Mouse (Mus musculus) kidney, postnatal 0 days (tissue): Measurements from ENCODE around the gene Taf1c. TPM values are rescaled to one million over a fixed set of nuclear protein-coding genes. Genes with fewer than 3 reads are reported as not detected.

Experiments used
- ATAC-seq: fragments of 200-750 bp; cut with Nextera tagmentation; replicated peaks from 2 replicates; pipeline ENCODE4 v1.8.0; 2017; ENCODE audit warnings: low read depth, moderate number of reproducible peaks, moderate TSS enrichment, moderate library complexity; ENCODE audit not compliant: low FRiP score
- DNase-seq: peaks from one replicate; pipeline ENCODE4 v3.0.0-alpha.2; 2016; ENCODE audit warnings: low spot score
- H3K27ac ChIP-seq: fragments of 300-500 bp; sonication (generic); 2 replicates; pipeline ENCODE4 v1.5.1; 2014; ENCODE audit warnings: mild to moderate bottlenecking
- H3K27me3 ChIP-seq: fragments of 300-500 bp; sonication (generic); 2 replicates; pipeline ENCODE4 v1.6.1; 2014; ENCODE audit warnings: low read length, mixed read lengths; ENCODE audit not compliant: insufficient read depth
- H3K36me3 ChIP-seq: fragments of 300-500 bp; sonication (generic); 2 replicates; pipeline ENCODE4 v1.6.1; 2014; ENCODE audit warnings: low read length, mixed read lengths; ENCODE audit not compliant: insufficient read depth
- H3K4me1 ChIP-seq: fragments of 300-500 bp; sonication (generic); replicated peaks from 2 replicates; pipeline ENCODE4 v1.6.1; 2014; ENCODE audit warnings: antibody characterized with exemption, low read length, mixed read lengths; ENCODE audit not compliant: insufficient read depth
- H3K4me2 ChIP-seq: fragments of 300-500 bp; sonication (generic); 2 replicates; pipeline ENCODE4 v1.6.1; 2014; ENCODE audit warnings: mild to moderate bottlenecking, low read length, moderate library complexity, mixed read lengths
- H3K4me3 ChIP-seq: fragments of 300-500 bp; sonication (generic); replicated peaks from 2 replicates; pipeline ENCODE4 v1.5.1; 2014; ENCODE audit warnings: low read depth, low read length
- H3K9ac ChIP-seq: fragments of 300-500 bp; sonication (generic); 2 replicates; pipeline ENCODE4 v1.6.1; 2014; ENCODE audit warnings: low read depth, low read length
- H3K9me3 ChIP-seq: fragments of 300-500 bp; sonication (generic); replicated peaks from 2 replicates; pipeline ENCODE4 v1.6.1; 2016; ENCODE audit warnings: low read length, inconsistent platforms, mixed read lengths
- CTCF ChIP-seq: IDR thresholded peaks from 2 replicates; pipeline ENCODE4 v1.5.1; 2016; ENCODE audit warnings: antibody characterized with exemption, low read depth, mild to moderate bottlenecking, moderate library complexity
- WGBS: fragments of 180-500 bp; shearing (Covaris S2); extraction: QIAGEN DNeasy Blood & Tissue Kit; methylation state at CpG from one replicate; pipeline ENCODE4 v1.1.7; 2014; 5-methylcytosine and 5-hydroxymethylcytosine counted together
- polyA plus RNA-seq: library from polyadenylated mRNA; unstranded; fragments of >200 nt; fragmentation: Nextera tagmentation; extraction: Ambion mirVana; gene quantifications from 2 replicates; pipeline ENCODE4 v1.2.1, GENCODE M21; 2015

Gene Taf1c
- polyA plus RNA-seq, 1 experiment from 2014 or later: 8.3 TPM

DNA sequence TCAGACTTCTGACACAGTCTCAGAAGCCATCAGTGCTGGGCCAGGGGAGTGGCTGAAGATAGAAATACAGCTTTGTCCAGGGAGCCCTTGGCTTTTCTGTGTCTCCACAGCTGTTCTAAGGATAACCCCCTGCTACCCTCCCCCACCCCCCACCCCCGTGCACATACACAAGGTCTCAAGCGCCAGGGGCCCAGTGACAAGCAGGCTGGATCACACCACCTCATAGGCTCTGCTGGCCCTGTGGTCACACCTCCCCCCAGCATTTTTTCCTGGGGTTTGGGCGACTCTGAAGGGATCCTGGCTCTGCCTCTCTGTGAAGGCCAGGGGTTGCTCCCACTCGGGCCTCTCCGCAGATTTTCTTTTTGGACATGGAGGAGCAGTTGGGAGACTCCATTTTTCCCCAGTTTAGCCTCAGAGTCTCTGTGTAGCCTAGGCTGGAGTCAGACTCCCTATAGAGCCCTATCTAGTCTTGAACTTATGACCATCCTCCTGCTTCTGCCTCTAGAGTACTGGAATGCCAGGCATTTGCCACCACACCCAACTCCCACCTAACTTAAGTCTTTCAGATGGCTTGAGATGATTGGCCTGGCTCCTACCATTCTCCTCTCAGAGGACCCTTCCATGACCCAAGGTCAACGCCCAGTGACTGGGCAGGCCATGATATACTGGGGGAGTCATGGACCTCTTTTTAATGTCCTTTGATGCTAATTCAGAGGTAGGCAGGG lies 15.3 kb upstream of the Taf1c start:
- H3K27me3 ChIP-seq: no peaks in the 10 kb centered on the region
- DNase-seq (no peak), ATAC-seq (no peak)
- no peak for TF ChIP-seq CTCF
- 69% methylated on average over 6 of the region's 6 CpGs for WGBS
- no peak overlapping the region for H3K9ac ChIP-seq
- no peaks in the 10 kb centered on the region for H3K4me1 ChIP-seq
- no peak overlapping the region for H3K4me2 ChIP-seq
- H3K9me3 ChIP-seq: no peaks in the 10 kb centered on the region
- no peak overlapping the region for H3K4me3 ChIP-seq
- H3K36me3 ChIP-seq: no peaks in the 10 kb centered on the region
- H3K27ac ChIP-seq: no peak overlapping the region

DNA sequence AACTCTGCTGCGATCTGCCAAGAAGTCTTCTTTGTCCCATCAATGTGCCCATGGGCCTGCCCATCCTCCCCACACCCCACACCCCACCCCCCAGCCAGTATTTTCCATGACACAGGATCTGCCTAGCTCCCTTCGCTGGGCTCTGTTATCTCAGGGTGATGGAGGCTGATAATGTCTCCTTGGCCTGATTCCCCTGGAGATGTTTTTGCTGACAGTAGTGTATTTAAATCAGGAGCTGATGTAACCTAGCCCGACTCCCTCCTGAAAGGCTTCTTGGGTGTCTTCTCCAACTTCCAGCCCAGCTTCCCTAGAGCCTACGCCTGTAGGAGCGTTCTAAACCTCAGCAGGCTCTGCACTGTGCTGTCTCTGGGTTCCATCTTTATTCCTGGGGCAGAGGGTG lies 13.9 kb upstream of the Taf1c start:
- DNase-seq (no peak), ATAC-seq (no peak)
- WGBS: 66% methylated on average over 5 of the region's 5 CpGs
- no peak overlapping the region for H3K27ac ChIP-seq
- no peaks in the 10 kb centered on the region for H3K36me3 ChIP-seq
- H3K4me1 ChIP-seq: no peaks in the 10 kb centered on the region
- no peaks in the 10 kb centered on the region for H3K27me3 ChIP-seq
- no peak for TF ChIP-seq CTCF
- no peaks in the 10 kb centered on the region for H3K9me3 ChIP-seq
- no peak overlapping the region for H3K4me3 ChIP-seq
- H3K4me2 ChIP-seq: no peak overlapping the region
- no peak overlapping the region for H3K9ac ChIP-seq

DNA sequence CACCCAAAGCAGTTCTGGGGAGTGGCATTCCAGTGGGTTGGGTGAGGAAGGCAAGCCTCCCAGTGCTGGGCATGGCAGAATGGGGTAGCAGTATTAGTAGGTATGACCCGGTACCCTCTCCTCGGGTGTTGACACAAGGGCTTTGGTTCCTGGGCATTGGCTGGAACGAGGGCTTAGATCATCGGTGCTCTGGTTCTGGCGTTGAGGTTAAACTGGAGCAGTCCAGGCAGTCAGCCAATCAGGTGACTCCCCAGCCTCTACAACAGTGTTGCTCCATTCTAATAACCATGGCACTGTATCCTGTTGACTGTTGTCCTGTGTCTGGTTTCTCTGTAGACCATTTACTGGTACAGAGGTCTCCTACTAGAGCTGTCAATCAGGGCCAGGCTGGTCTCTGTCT lies 12.6 kb upstream of the Taf1c start:
- Histone ChIP-seq H3K4me1 (no peaks in the 10 kb centered on the region), H3K9ac (no peak overlapping the region), H3K27me3 (no peaks in the 10 kb centered on the region), H3K36me3 (no peaks in the 10 kb centered on the region), H3K27ac (no peak overlapping the region), H3K4me3 (no peak overlapping the region), H3K9me3 (no peaks in the 10 kb centered on the region), H3K4me2 (no peak overlapping the region)
- WGBS: 83% methylated on average over 5 of the region's 5 CpGs
- no peak for DNase-seq
- no peak for TF ChIP-seq CTCF
- no peak for ATAC-seq

DNA sequence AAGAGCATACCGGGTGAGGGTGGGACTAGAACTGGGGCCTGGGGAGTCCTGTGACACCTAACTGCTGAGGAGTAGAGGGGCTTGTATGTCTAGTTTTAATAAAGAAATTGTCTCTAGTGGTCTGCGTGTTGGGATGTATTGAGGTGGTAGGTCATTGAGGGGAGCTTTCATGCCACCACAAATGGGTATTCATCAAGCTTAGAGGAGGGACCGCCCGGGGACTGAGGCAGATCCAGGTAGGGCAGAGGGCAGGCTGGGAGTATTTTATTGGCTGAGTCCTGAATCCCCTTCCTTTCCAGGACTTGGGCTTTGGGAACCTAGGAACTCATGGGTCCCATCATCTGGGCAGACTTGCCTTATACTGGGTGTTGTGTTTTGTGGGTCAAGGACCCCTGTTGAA lies 11.8 kb upstream of the Taf1c start:
- Histone ChIP-seq H3K4me3 (no peak overlapping the region), H3K4me2 (no peak overlapping the region), H3K4me1 (no peaks in the 10 kb centered on the region), H3K36me3 (no peaks in the 10 kb centered on the region), H3K9me3 (no peaks in the 10 kb centered on the region), H3K27ac (no peak overlapping the region), H3K27me3 (no peaks in the 10 kb centered on the region), H3K9ac (no peak overlapping the region)
- ATAC-seq (no peak), DNase-seq (no peak)
- 89% methylated on average over 4 of the region's 4 CpGs for WGBS
- no peak for TF ChIP-seq CTCF

DNA sequence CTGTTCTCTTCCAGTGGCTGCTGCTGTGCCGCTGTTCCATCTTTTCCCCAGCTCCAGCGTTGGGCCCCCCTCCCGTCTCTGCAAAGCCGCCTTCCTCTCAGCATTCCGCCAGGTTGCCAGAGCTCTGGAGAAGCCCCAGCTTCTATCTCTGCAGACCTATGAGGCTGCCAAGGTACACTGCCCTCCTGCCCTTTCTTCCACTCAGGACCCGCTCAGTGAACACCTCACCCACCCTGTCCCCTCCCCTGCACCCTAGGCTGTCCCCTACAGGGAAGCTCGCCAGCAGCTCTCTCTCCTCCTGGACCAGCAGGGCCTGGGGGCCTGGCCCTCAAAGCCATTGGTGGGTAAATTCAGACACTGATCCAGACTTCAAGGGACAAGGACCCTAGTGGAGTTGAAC lies 11.3 kb upstream of the Taf1c start:
- DNase-seq (no peak), ATAC-seq (no peak)
- Histone ChIP-seq H3K27ac (no peak overlapping the region), H3K4me2 (no peak overlapping the region), H3K4me1 (no peaks in the 10 kb centered on the region), H3K27me3 (no peaks in the 10 kb centered on the region), H3K9ac (no peak overlapping the region), H3K36me3 (no peaks in the 10 kb centered on the region), H3K9me3 (no peaks in the 10 kb centered on the region), H3K4me3 (no peak overlapping the region)
- TF ChIP-seq CTCF: no peak
- WGBS: 68% methylated on average over 3 of the region's 7 CpGs

DNA sequence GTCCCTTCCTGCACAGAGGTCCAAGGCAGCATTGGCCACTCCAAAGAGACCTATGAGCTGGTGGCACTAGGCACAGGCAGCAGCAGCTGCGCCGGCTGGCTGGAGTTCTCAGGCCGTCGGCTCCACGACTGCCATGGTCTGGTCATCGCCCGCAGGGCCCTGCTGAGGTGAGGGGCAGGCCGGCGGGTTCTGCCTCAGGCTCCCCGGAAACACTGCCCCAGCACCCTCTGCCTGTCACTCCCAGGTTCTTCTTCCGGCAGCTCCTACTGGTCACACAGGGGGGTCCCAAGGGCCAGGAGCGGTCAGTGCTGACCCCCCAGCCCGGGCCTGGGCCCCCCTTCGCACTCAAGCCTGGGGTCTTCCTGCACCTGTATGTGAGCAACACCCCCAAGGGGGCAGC lies 10.1 kb upstream of the Taf1c start:
- no peaks in the 10 kb centered on the region for H3K27me3 ChIP-seq
- 77% methylated on average over 14 of the region's 14 CpGs for WGBS
- H3K4me1 ChIP-seq: no peaks in the 10 kb centered on the region
- no peak overlapping the region for H3K4me3 ChIP-seq
- DNase-seq (no peak), ATAC-seq (no peak)
- H3K27ac ChIP-seq: no peak overlapping the region
- no peak overlapping the region for H3K9ac ChIP-seq
- H3K9me3 ChIP-seq: no peaks in the 10 kb centered on the region
- H3K36me3 ChIP-seq: no peaks in the 10 kb centered on the region
- TF ChIP-seq CTCF: no peak
- H3K4me2 ChIP-seq: no peak overlapping the region

DNA sequence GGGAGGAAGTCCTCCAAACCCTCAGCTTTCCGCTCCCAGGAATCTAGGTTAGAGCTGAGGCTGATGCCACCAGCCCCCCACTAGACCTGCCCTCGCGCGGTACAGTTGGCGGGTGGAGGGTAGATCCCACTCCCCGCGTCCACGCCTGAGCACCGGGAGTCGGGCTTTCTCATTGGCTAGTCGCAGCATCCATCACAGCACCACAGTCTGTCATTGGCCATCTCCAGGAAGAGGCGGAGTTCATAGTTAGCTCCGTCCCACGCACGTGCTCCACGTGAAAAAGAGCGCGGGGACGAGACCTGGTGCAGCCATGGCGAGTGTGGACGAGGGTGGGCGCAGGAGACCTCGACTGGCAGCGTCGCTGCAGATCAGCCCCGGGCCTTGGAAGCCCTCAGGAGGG lies 7.4 kb upstream of the Taf1c start, which contains the start of gene Adad2:
Gene Adad2, plus strand, starts transcription at position 277 of the 400 bp plus-strand sequence.
- Histone ChIP-seq H3K4me3 (no peak within 1 kb of the TSS), H3K4me1 (no peaks in the 10 kb centered on the region), H3K27ac (no peak within 1 kb of the TSS), H3K9me3 (no peaks in the 10 kb centered on the region), H3K27me3 (no peaks in the 10 kb centered on the region), H3K9ac (no peak within 1 kb of the TSS), H3K4me2 (no peak within 1 kb of the TSS), H3K36me3 (no peaks in the 10 kb centered on the region)
- ATAC-seq: no peak
- TF ChIP-seq CTCF: no peak
- DNase-seq: no peak
- 89% methylated on average over 26 of the region's 26 CpGs for WGBS
